Mouse (Mus musculus): ENCODE data around the gene Ttpal. TPM values are rescaled to one million over a fixed set of nuclear protein-coding genes. Genes with fewer than 3 reads are reported as not detected.

Ttpal gene
- polyA plus RNA-seq, 1 experiment from 2014 or later, result 39.1 TPM

DNA sequence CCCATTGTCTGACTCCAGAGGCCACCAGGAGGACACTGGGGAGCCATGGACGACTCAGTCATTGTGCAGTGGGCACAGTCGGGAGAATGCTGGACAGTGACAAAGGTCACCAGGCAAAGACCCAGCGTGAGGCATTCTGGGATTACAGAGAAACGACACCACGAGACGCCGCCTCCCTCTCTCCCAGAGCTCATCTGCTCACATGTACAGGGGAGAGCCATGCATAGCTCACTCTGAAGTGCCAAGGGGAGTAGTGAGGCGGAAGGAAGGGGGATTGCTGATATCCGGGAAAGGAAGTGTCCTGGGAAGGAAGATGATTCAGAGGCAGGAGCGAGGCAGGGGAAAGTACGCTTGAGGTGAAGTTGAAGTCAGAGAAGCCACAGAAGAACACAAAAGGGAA lies 26.9 kb upstream of the Ttpal start:
- ATAC-seq (ENCODE audit: insufficient number of reproducible peaks, low FRiP score, low TSS enrichment, low read depth), result no peak
- no peaks in the 10 kb centered on the region for H3K9me3 ChIP-seq (replicated peaks)
- WGBS, result 55% methylated on average over 11 of the region's 11 CpGs
- no peaks in the 10 kb centered on the region for H3K36me3 ChIP-seq
- no peak overlapping the region for H3K4me3 ChIP-seq (replicated peaks)
- no peak overlapping the region for H3K4me2 ChIP-seq (replicated peaks)
- H3K27me3 ChIP-seq, result no peaks in the 10 kb centered on the region
- H3K4me1 ChIP-seq, result no peaks in the 10 kb centered on the region
- H3K9ac ChIP-seq, result no peak overlapping the region
- H3K27ac ChIP-seq (replicated peaks), result no peak overlapping the region

DNA sequence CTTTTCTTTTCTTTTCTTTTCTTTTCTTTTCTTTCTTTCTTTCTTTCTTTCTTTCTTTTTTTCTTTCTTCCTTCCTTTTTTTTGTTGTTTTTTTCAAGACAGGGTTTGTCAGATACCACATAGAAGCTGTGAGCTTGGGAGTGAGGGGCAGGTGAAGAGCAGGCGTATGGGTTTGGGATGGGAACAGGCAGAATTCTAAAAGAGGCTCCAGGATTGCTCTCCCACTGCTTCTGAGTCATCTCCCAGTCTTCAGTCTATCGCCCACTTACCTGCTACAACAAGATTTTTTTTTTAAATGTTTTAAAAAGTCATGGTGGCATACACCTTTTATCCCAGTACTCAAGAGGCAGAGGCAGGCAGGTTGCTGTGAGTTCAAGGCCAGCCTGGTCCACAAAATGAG lies 24.1 kb upstream of the Ttpal start:
- no peak overlapping the region for H3K4me3 ChIP-seq (replicated peaks)
- 87% methylated on average over 2 of the region's 2 CpGs for WGBS
- no peak overlapping the region for H3K4me2 ChIP-seq (replicated peaks)
- no peak overlapping the region for H3K27ac ChIP-seq (replicated peaks)
- H3K36me3 ChIP-seq, result no peaks in the 10 kb centered on the region
- ATAC-seq (ENCODE audit: insufficient number of reproducible peaks, low FRiP score, low TSS enrichment, low read depth), result no peak
- no peaks in the 10 kb centered on the region for H3K27me3 ChIP-seq
- H3K9ac ChIP-seq, result no peak overlapping the region
- H3K9me3 ChIP-seq (replicated peaks), result no peaks in the 10 kb centered on the region
- no peaks in the 10 kb centered on the region for H3K4me1 ChIP-seq

DNA sequence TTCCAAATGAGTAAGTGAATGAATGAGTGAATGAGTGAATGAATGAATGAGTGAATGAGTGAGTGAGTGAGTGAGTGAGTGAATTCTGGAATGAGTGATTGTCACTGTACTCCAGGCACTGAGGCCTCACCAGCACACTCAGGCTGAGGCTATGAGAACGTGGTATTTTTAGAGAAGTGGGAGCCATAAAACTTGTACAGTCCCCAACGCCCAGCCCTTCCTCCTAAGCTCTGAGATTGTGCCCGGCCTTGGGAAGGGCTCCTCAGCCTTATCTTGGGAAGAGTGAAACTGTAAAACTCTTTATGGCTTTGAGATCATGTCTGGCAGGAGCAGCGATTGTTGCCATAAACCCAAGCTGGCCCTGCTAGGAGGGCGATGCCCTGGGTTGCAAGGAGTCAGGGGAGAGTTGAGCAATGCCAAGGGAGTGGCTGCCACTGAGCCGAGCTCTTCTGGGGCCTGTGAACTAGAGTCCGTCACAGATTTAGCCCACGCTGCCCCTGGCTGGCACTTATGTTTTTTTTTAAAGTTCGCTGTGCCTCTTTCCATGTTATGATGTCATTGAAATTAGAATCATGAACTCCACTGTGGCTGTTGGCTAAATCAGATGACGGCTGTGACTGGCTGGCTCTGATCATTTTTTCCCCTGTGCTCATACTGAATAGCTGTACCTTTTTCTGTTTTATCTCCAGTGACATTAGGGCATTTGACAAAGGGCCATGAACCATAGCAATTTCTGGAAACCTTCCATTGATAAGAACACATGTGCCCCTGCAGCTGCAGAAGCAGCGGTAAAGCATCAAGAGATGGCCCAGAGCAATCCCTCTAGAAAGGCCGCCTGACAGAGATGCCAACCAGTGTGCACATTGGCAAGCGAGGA lies 21.8 kb upstream of the Ttpal start:
- H3K4me2 ChIP-seq (replicated peaks), result no peak overlapping the region
- no peaks in the 10 kb centered on the region for H3K4me1 ChIP-seq

DNA sequence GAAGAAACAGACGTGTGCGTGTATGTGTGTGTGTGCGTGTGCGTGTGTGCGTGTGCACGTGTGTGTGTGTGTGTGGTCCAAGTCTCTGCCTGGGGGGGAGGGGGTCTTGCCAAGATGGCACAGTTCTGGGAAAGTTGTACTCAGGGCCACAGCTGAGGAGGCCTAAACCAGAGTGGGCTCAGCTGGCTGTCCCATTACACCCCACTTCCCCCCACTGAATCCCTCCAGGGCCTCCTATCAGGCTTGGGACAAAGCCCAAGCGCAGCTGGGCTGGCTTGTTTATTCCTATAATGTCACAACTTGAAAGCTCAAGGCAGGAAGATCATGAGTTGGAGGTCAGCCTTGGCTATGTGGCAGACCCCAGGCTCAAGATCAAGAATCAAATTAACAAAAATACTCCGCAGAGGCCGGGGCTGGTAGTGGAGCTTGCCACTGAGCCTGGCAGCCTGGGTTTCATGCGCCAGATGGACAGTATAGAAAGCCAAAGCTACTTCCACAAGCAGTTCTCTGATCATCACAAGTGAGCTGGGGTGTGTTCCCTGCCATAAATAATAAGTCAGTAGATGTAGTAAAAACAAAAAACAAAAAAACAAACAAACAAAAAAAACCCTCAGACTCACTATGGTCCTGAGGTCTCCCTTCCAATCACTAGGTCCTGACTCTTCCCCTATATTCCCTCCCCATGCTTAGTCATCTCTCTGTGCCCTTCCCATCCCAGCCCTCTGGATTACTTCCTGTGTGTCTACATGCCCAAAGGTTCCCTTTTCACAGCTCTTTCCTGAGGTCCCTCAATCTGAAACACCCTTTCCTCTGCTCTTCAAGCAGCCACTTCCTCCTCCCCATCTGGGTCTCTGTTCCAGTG lies 18.7 kb upstream of the Ttpal start:
- no peaks in the 10 kb centered on the region for H3K36me3 ChIP-seq
- H3K9me3 ChIP-seq (replicated peaks), result no peaks in the 10 kb centered on the region
- H3K4me1 ChIP-seq, result no peaks in the 10 kb centered on the region
- H3K9ac ChIP-seq, result no peak overlapping the region
- H3K27me3 ChIP-seq, result no peaks in the 10 kb centered on the region
- WGBS, result 89% methylated on average over 10 of the region's 10 CpGs
- no peak overlapping the region for H3K4me3 ChIP-seq (replicated peaks)
- H3K4me2 ChIP-seq (replicated peaks), result no peak overlapping the region
- H3K27ac ChIP-seq (replicated peaks), result no peak overlapping the region
- ATAC-seq (ENCODE audit: insufficient number of reproducible peaks, low FRiP score, low TSS enrichment, low read depth), result no peak

More for the DNA sequence above, 21.8 kb upstream of the Ttpal start:
- 72% methylated on average over 13 of the region's 13 CpGs for WGBS
- H3K27ac ChIP-seq (replicated peaks), result no peak overlapping the region
- no peak for ATAC-seq (ENCODE audit: insufficient number of reproducible peaks, low FRiP score, low TSS enrichment, low read depth)
- H3K27me3 ChIP-seq, result no peaks in the 10 kb centered on the region
- H3K36me3 ChIP-seq, result no peaks in the 10 kb centered on the region
- H3K9me3 ChIP-seq (replicated peaks), result no peaks in the 10 kb centered on the region
- H3K4me3 ChIP-seq (replicated peaks), result no peak overlapping the region
- no peak overlapping the region for H3K9ac ChIP-seq

DNA sequence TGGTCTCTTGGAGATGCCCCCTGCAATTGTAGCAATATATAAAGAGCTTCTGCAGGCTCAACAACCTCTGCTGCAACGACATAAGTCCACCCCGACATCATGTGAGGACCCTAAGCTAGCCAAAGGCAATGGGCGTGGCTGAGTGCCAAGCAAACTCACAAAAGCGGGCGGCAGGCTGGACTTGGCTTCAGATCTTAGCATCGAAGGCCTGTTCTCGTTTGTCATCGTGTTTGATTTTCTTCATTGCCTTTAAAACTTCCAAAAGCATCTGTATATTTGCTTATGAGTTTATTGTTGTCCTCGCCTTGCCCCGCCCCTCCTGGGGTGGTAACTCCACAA lies 18.1 kb upstream of the Ttpal start:
- no peaks in the 10 kb centered on the region for H3K36me3 ChIP-seq
- no peak overlapping the region for H3K4me2 ChIP-seq (replicated peaks)
- H3K4me3 ChIP-seq (replicated peaks), result no peak overlapping the region
- no peaks in the 10 kb centered on the region for H3K27me3 ChIP-seq
- no peak overlapping the region for H3K27ac ChIP-seq (replicated peaks)
- no peak for ATAC-seq (ENCODE audit: insufficient number of reproducible peaks, low FRiP score, low TSS enrichment, low read depth)
- H3K9ac ChIP-seq, result no peak overlapping the region
- H3K9me3 ChIP-seq (replicated peaks), result no peaks in the 10 kb centered on the region
- WGBS, result 75% methylated on average over 10 of the region's 10 CpGs
- no peaks in the 10 kb centered on the region for H3K4me1 ChIP-seq

DNA sequence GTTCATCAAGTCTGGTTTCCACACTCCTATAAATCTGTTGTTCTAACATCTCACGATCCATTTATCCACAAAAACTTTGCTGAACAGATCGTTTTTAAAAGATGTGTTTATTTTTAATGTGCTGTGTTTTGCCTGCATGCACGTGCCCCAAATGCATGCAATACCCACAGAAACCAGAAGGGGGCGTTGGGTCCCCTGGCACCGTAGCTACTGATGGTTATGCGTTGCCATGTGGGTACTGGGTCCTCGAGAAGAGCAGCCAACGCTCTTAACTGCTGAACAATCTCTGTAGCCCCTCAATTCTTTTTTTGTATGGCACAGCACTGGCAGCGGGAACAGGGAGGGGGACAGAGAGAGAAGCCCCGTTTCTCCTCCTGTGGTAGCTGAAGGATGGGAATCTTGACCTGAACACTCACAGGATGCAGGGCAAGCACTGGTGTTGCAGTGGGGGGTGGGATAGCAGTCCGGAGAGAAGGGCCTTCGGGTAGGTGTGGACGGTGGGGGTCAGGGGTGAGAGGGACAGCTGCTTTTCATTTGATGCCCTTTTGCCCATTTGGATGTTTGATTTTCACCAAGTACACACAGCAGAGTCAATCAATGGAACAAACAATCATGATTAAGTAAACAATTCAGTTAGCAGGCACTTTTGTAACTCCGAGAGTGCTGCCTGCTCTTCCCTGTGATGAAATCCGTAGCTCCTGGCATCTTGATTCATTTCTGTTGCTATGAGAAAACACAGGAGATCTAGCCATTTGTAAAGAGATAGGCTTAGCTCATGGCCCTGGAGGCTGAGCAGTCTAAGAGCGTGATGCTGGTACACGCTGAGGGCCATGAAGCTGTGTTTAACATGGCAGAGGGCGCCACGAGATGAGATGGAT lies 15.5 kb upstream of the Ttpal start:
- no peaks in the 10 kb centered on the region for H3K27me3 ChIP-seq
- H3K4me3 ChIP-seq (replicated peaks), result no peak overlapping the region
- ATAC-seq (ENCODE audit: insufficient number of reproducible peaks, low FRiP score, low TSS enrichment, low read depth), result no peak
- no peak overlapping the region for H3K4me2 ChIP-seq (replicated peaks)
- H3K4me1 ChIP-seq, result no peaks in the 10 kb centered on the region; the same call in 1 of the 2 replicates
- H3K9ac ChIP-seq, result no peak overlapping the region
- no peak overlapping the region for H3K27ac ChIP-seq (replicated peaks)
- 39% methylated on average over 19 of the region's 19 CpGs for WGBS
- no peaks in the 10 kb centered on the region for H3K36me3 ChIP-seq
- no peaks in the 10 kb centered on the region for H3K9me3 ChIP-seq (replicated peaks)

DNA sequence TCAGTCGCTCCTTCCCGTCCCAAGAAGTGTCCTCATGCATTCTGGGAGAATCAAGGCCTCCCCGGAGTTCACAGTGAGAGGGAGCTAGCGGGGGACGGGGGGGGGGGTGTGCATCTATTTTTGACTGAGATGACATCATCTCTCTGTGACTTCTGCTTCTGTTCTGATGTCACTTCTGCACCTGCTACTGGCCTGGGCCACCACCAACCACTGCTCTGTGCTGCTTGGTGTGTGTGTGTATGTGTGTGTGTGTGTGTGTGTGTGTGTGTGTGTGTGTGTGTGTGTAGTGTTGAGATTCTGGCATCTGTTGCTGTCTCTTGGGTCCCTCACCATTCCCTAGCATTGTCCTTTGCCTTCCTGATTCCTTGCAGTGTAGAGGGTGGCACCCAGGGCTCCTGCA lies 14.6 kb upstream of the Ttpal start:
- no peaks in the 10 kb centered on the region for H3K27me3 ChIP-seq
- 66% methylated on average over 5 of the region's 5 CpGs for whole genome bisulfite sequencing
- H3K9me3 ChIP-seq (replicated peaks), result no peaks in the 10 kb centered on the region
- H3K4me2 ChIP-seq (replicated peaks), result no peak overlapping the region
- H3K4me3 ChIP-seq (replicated peaks), result no peak overlapping the region
- H3K9ac ChIP-seq, result no peak overlapping the region
- no peaks in the 10 kb centered on the region for H3K36me3 ChIP-seq
- no peaks in the 10 kb centered on the region; the same call in 1 of the 2 replicates for H3K4me1 ChIP-seq
- no peak for ATAC-seq (ENCODE audit: insufficient number of reproducible peaks, low FRiP score, low TSS enrichment, low read depth)
- no peak overlapping the region for H3K27ac ChIP-seq (replicated peaks)

DNA sequence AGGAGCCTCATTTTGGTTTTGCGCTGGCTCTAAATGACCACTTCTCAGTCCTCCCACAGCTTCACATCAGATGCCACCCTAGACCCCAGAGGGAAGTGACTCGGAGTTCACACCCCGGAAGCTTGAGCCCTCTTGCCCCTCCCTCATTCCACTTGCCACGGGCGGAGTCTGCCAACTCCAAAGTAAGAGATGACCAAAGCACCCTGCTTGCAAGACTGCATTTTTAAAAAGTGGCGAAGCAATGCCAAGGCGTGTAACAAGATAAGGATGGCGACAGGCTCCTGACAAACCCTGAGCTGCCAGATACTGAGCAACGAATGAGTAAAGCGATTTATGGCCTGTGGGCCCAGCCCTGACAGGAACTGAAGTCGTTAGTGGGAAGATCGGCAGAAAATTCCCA lies 11.9 kb upstream of the Ttpal start:
- 61% methylated on average over 12 of the region's 12 CpGs for WGBS
- Histone ChIP-seq H3K9me3 (replicated peaks) (no peaks in the 10 kb centered on the region), H3K4me3 (replicated peaks) (no peak overlapping the region), H3K27me3 (no peaks in the 10 kb centered on the region), H3K36me3 (no peaks in the 10 kb centered on the region), H3K9ac (no peak overlapping the region), H3K4me2 (replicated peaks) (no peak overlapping the region), H3K4me1 (peaks cover 2% of the 10 kb centered on the region; the same call in 1 of the 2 replicates), H3K27ac (replicated peaks) (no peak overlapping the region)
- no peak for ATAC-seq (ENCODE audit: insufficient number of reproducible peaks, low FRiP score, low TSS enrichment, low read depth)

DNA sequence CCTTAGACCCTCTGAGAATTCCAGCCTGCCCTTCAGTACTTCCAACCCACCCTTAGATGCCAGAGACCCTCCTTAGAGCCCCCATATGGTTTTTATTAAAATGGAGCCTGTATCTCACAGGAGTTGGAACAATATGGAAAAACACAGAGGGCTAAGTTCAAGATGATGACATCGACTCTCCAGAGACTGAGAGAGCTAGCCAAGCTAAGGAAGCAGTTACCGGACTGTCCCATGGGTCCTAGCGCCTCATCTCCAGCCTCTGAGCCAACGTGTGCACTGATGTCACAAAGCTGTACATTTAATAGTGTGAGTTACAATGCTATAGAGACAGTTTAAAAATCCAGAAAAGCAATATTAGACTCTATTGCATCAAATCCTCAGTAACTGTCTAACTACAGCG lies 11.1 kb upstream of the Ttpal start:
- 49% methylated on average over 5 of the region's 5 CpGs for WGBS
- H3K4me1 ChIP-seq, result peaks cover 7% of the 10 kb centered on the region; the same call in 1 of the 2 replicates
- no peaks in the 10 kb centered on the region for H3K27me3 ChIP-seq
- H3K4me2 ChIP-seq (replicated peaks), result no peak overlapping the region
- ATAC-seq (ENCODE audit: insufficient number of reproducible peaks, low FRiP score, low TSS enrichment, low read depth), result no peak
- H3K36me3 ChIP-seq, result no peaks in the 10 kb centered on the region
- no peak overlapping the region for H3K9ac ChIP-seq
- H3K4me3 ChIP-seq (replicated peaks), result no peak overlapping the region
- H3K9me3 ChIP-seq (replicated peaks), result no peaks in the 10 kb centered on the region
- H3K27ac ChIP-seq (replicated peaks), result no peak overlapping the region

DNA sequence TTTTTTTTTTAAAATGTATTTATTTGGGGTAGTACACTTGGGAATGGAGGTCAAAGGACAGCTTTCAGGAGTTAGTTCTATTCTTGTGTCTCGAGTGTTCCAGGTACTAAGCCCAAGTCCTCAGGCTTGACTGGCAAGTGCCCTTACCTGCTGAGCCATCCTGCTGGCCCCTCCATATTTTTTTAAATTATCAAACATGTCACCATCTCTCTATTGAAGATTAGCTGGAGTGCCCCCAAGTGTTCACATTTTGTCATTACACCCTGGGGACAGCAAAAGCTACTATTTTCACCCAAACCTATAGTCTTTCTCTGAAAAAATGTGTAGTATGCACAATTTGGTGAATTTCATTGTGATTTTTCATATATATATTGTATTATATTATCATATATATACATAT lies 10.0 kb upstream of the Ttpal start:
- no peak overlapping the region for H3K9ac ChIP-seq
- no peak overlapping the region for H3K4me2 ChIP-seq (replicated peaks)
- no peak overlapping the region for H3K27ac ChIP-seq (replicated peaks)
- peaks cover 12% of the 10 kb centered on the region; the same call in 1 of the 2 replicates for H3K4me1 ChIP-seq
- ATAC-seq (ENCODE audit: insufficient number of reproducible peaks, low FRiP score, low TSS enrichment, low read depth), result no peak
- no peak overlapping the region for H3K4me3 ChIP-seq (replicated peaks)
- WGBS, result 86% methylated on average over 1 of the region's 1 CpGs
- H3K36me3 ChIP-seq, result no peaks in the 10 kb centered on the region
- no peaks in the 10 kb centered on the region for H3K27me3 ChIP-seq
- H3K9me3 ChIP-seq (replicated peaks), result no peaks in the 10 kb centered on the region
